Mouse (Mus musculus): ENCODE data around the gene Man1c1. TPM values are rescaled to one million over a fixed set of nuclear protein-coding genes. Genes with fewer than 3 reads are reported as not detected.

Gene Man1c1
- polyA plus RNA-seq, 1 experiment, result 2.5 TPM

DNA sequence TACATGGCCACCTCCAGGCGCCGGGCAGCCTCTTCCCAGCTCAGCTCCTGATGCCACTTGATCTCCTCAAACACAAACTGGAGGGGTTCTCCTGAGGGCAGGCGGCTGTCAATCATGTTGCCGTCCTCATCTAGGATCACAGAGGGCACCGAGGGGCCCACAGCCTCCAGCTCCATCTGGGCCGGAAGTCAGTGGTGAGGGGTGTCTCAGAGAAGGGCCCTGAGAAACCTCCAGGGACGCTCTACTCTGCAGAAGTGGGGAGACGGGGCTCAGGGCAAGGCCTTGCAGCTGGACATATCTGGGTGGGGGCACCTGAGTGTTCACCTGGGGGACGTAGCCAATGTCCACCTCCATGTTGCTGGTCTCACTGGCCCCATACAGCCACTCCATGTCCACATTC, 161.4 kb downstream of the Man1c1 start:
- Histone ChIP-seq H3K27ac (replicated peaks; ENCODE audit: low read depth, low read length) (no peak overlapping the region), H3K4me3 (ENCODE audit: insufficient read depth, low read depth, low read length) (no peak overlapping the region), H3K4me1 (ENCODE audit: control insufficient read depth, insufficient read depth, insufficient read length, low read length) (peaks cover 4% of the 10 kb centered on the region)

DNA sequence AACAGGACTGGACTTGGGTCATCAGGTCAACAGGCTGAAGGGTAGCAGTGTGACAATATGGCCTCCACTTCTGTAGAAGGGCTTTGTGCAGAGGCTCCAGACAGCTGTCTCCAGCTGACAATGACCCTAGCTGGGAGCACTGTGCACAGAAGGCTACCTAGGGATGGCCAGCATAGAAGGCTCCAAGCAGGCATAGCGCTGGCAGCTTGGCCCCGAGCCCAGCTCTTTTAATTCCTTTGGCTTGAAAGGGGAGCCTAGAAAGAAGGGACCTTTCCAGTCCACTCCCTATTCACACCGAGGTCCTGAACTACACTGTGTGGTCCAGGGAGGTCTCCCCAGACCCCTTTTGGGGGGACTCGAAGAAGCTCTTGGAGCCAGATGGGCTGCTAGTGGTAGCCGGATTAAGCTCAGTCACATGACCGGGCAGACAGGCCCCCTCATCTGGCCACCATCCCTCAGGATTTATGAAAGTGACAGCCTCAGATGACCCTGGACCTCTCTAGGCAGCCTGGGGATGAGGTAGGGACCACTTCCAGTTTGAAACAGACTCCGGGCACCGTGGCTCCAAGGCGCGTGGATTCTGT, 165.0 kb downstream of the Man1c1 start:
- H3K4me1 ChIP-seq (ENCODE audit: control insufficient read depth, insufficient read depth, insufficient read length, low read length), result peaks cover 3% of the 10 kb centered on the region; the same call in 1 of the 2 replicates
- H3K4me3 ChIP-seq (ENCODE audit: insufficient read depth, low read depth, low read length), result no peak overlapping the region
- no peak overlapping the region for H3K27ac ChIP-seq (replicated peaks; ENCODE audit: low read depth, low read length)

DNA sequence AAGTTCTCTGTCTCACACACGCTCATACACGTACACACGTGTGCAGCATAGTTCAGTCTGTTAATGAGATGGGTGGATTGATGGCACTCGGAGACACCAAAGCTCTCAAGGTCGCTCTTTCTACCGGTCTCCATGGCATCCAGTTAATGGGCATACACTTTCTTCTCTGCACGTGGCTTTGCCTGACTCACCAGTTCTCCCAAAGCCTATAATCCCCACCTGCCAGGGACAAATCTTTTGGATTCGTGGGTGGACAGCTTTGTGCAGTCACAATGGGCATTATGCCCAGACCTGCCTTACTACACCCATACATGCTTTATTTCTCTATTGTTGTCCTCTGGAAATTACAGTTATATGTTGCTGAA, 168.3 kb downstream of the Man1c1 start:
- H3K27ac ChIP-seq (replicated peaks; ENCODE audit: low read depth, low read length), result peak overlapping the region; percentile 25; the same call in 1 of the 2 replicates
- H3K4me3 ChIP-seq (ENCODE audit: insufficient read depth, low read depth, low read length), result peak overlapping the region; percentile 60

DNA sequence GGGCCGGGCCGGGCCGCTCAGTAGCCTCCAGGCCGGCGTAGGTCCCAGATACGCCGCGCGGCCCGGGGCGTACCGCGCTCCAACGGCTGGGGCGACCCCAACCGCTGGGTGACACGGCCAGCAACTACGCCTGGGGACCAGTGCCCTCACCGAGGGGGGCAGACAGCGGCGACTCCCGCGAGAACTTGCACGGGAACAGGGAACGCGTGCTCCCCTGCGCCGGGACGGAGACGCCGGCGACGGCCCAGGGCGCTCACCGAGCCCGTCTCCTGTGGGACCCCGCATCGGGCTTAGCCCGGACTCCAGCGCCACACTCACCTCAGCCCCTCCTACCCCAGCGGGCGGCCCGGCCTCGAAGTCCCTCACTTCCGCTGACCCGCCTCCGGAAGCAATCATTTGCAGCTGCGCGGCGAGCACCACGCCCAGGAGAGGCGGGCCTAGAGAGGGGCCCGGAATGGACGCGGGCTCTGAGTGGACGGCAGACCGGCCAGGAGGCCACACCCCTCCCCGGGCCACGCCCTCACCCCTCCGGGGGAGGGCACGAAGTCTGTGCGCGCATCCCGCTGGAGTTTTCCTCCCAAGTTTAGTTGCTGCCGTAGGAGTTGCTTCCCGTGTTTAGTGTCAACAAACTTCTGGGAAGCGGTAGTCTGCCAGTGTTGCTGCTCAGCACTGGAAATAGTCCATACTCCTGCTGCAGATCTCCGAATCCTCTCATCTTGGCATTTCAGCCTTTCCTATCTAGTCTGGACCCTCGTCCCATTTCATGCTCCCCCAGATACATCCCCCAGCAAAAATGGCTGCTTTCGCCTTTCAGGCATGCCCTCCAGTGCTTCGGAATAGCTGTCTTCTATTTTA, 168.9 kb downstream of the Man1c1 start, which contains the start of gene Mtfr1l:
Gene Mtfr1l (minus strand): TSS at position 456 of the 855 bp plus-strand sequence.
- Histone ChIP-seq H3K4me1 (ENCODE audit: control insufficient read depth, insufficient read depth, insufficient read length, low read length) (peaks cover 9% of the 10 kb centered on the region), H3K27ac (replicated peaks; ENCODE audit: low read depth, low read length) (peak within 1 kb of the TSS; percentile 43), H3K4me3 (ENCODE audit: insufficient read depth, low read depth, low read length) (peak within 1 kb of the TSS; percentile 87)

More for the DNA sequence above, 168.3 kb downstream of the Man1c1 start:
- H3K4me1 ChIP-seq (ENCODE audit: control insufficient read depth, insufficient read depth, insufficient read length, low read length), result peaks cover 9% of the 10 kb centered on the region

DNA sequence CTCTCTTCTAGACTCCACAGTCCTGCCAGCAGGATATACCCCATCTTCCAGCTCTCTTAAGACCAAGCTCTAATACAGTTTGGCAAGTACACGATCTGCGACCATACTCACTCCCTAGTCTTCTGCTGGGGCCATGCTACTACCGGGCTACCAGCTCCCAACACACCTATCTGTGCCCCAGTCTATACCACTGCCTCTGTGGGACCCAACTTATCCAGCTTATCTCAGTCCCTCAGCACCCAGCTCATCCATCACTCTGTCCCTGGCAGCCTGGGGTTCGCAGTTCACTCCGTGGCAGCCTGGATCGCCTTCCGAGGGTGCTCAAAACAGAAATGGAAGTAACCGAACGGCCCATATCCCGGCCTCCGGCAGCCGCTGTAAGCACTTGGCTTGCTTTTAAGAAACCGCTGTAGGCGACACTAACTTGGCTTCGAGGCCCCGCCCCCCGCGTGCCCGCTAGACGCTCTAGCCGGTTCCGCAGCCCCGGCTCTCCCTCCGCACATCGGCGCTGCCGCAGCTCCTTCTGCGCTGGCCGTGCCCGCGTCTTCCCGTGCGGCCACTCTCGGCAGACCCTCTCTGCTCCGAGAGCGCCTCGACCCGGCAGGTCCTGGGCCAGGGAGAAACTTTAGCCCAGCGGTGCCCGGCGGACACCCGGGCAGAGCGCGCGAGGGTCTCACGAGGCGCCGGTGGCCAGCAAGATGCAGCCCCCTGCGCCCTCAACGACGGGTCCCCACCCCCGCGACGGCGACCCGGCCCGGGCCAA, 169.8 kb downstream of the Man1c1 start:
- peak overlapping the region; percentile 43 for H3K27ac ChIP-seq (replicated peaks; ENCODE audit: low read depth, low read length)
- H3K4me3 ChIP-seq (ENCODE audit: insufficient read depth, low read depth, low read length), result peak overlapping the region; percentile 87
- peaks cover 9% of the 10 kb centered on the region for H3K4me1 ChIP-seq (ENCODE audit: control insufficient read depth, insufficient read depth, insufficient read length, low read length)

DNA sequence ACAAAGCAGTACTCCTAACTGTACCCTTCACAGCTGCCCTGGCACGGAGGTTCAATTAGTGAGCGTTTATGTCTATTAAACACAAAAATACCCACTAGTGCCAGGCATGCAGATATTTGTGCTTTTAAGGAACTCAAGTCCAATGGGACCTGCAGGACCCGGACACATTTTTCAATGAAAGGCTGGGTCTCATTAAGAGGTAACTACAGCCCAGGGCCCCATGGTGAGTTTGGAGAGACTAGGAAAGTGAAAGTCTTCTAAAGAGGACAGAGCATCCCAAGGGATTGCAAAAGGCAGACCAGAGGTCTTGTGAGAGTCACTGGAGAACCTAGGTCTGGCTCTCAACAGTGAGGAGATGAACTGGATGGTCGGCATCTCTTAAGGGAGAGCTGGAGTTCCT, 170.7 kb downstream of the Man1c1 start:
- Histone ChIP-seq H3K27ac (replicated peaks; ENCODE audit: low read depth, low read length) (no peak overlapping the region), H3K4me1 (ENCODE audit: control insufficient read depth, insufficient read depth, insufficient read length, low read length) (peaks cover 9% of the 10 kb centered on the region), H3K4me3 (ENCODE audit: insufficient read depth, low read depth, low read length) (peak overlapping the region; percentile 87; the same call in 1 of the 2 replicates)

DNA sequence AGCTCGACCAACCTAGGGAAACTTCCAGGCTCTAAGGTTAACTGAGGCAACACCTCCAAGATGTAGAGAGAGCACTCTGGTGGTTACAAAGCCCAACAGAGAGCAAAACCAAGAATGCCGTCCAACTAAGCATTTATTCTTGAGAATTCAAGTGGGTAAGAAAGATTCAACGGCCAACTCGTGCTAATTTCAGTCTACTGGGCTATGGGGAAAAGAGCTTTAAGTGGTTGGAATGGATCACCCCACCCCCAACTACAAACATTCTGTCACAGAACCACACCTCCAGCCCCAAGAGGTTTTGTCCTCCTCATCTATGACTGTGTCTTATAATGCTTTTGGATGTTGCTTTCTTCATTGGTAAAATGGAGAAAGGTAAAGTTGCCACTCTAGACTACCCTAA, 171.2 kb downstream of the Man1c1 start:
- Histone ChIP-seq H3K4me3 (ENCODE audit: insufficient read depth, low read depth, low read length) (no peak overlapping the region), H3K27ac (replicated peaks; ENCODE audit: low read depth, low read length) (no peak overlapping the region), H3K4me1 (ENCODE audit: control insufficient read depth, insufficient read depth, insufficient read length, low read length) (peaks cover 9% of the 10 kb centered on the region)

DNA sequence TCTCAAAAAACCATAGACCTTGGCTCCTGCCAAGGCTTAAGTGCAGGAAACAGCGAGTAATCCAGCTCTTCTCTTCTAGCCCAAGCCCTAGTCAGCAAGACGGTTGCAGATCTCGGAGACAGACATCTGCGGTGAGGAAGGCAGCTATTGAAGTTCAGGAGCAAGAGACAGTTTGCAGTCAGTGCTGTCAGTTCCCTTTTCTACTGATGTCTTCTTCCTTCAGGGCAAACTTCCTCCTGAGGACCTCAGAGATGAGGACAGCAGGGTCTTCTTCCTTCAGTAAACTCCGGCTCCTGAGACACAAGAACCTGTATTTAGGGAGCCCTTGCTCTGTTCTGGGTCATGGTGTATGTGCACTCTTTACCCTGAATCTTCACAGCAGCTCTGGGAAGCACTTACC, 177.9 kb downstream of the Man1c1 start:
- Histone ChIP-seq H3K4me3 (ENCODE audit: insufficient read depth, low read depth, low read length) (no peak overlapping the region), H3K4me1 (ENCODE audit: control insufficient read depth, insufficient read depth, insufficient read length, low read length) (no peaks in the 10 kb centered on the region), H3K27ac (replicated peaks; ENCODE audit: low read depth, low read length) (no peak overlapping the region)

DNA sequence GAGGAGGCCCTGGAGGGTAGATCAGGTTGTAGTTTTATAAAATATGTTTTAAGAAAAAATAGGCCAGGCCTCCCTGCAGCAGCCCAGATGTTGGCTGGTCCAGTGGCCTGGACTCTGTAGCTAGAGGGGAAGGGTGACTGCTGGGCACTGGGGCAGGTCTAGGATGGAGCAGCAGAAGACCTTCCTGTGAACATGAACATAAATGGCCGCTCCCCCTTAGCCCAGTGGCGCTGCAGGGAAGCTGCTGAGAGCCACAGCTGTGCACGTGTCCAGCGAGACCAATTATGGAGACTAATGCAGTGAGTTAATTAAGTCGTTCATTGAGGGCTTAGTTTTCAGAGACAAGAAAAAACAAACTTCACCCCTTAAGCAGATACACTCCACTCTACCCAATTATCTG, 178.3 kb downstream of the Man1c1 start:
- Histone ChIP-seq H3K27ac (replicated peaks; ENCODE audit: low read depth, low read length) (no peak overlapping the region), H3K4me1 (ENCODE audit: control insufficient read depth, insufficient read depth, insufficient read length, low read length) (no peaks in the 10 kb centered on the region), H3K4me3 (ENCODE audit: insufficient read depth, low read depth, low read length) (no peak overlapping the region)

DNA sequence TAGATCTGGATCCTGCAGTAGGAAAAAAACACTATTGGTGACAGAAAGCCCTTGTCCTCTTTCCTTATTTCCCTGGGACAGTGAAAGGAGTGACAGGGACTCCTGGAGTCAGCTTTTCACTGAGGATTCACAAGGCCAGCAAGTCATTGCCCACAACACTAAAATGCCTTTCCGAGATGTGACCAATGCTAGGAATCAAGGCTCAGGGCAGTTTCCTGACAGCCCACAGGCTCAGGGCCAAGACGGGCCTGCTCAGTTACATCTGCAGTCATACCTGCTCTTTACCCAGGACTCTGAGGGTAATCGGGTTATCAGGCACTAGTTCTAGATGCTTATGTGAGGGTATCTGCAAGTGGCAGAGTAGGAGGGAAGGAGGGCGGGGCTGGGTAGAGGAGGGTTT, 180.6 kb downstream of the Man1c1 start:
- H3K4me3 ChIP-seq (ENCODE audit: insufficient read depth, low read depth, low read length), result no peak overlapping the region
- no peak overlapping the region for H3K27ac ChIP-seq (replicated peaks; ENCODE audit: low read depth, low read length)
- no peaks in the 10 kb centered on the region for H3K4me1 ChIP-seq (ENCODE audit: control insufficient read depth, insufficient read depth, insufficient read length, low read length)

DNA sequence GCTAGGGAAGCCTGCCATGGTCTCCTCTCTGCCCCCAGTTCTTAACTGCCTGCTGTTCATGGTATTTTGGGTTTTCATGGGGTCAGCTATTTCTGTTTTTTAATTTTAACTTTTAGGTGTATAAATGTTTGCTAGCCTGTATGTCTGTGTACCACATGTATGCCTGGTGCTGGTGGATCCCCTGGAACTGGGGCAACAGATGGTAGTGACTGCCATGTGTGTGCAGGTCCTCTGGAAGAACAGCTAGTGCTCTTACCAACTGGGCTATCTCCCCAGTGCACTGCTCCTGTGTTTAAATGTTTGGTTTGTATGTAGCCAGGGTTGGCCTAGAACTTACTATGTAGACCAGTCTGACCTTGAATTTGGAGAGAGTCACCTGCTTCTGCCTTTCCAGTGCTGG, 184.8 kb downstream of the Man1c1 start:
- no peak overlapping the region for H3K4me3 ChIP-seq (ENCODE audit: insufficient read depth, low read depth, low read length)
- H3K4me1 ChIP-seq (ENCODE audit: control insufficient read depth, insufficient read depth, insufficient read length, low read length), result peaks cover 4% of the 10 kb centered on the region; the same call in 1 of the 2 replicates
- H3K27ac ChIP-seq (replicated peaks; ENCODE audit: low read depth, low read length), result no peak overlapping the region

DNA sequence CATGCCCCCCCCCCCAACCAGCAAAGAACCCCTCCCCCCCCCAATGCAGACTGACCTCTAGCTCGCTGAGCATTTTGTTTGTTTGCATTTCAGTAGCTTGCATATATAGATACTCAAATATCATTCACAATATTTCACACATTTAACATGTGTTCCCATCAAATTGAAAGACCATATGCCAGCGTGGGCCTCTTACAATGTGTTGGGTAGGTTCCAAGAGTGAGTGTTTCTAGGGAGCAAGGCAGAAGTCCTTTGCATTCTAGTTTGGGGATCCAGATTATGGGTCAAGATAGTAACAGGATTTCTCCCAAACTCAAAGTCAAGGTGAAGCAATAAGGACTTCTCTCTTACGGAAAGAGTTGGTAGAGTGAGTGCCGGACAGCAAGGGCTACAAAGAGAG, 185.5 kb downstream of the Man1c1 start:
- Histone ChIP-seq H3K4me3 (ENCODE audit: insufficient read depth, low read depth, low read length) (no peak overlapping the region), H3K4me1 (ENCODE audit: control insufficient read depth, insufficient read depth, insufficient read length, low read length) (peaks cover 4% of the 10 kb centered on the region; the same call in 1 of the 2 replicates), H3K27ac (replicated peaks; ENCODE audit: low read depth, low read length) (no peak overlapping the region)

DNA sequence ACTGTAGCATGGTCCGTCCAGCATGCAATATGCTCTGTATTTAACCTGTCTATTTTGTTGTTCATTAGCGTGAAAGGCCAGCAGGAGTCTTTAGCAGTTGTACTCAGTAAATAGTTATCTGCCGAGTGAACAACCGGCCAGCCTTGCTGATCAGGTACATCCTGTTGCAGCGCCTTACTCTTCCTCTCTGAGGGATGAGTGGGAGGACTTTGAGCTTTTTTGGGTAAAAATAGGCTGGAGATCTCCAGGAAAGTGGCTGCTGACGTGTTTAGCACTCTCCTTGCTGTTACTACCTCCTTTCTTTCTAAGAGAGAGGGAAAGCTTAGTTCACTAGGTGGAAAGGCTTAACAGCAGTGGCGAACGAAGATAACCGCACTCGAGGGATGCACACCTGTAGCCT, 186.4 kb downstream of the Man1c1 start:
- peaks cover 5% of the 10 kb centered on the region for H3K4me1 ChIP-seq (ENCODE audit: control insufficient read depth, insufficient read depth, insufficient read length, low read length)
- no peak overlapping the region for H3K4me3 ChIP-seq (ENCODE audit: insufficient read depth, low read depth, low read length)
- no peak overlapping the region for H3K27ac ChIP-seq (replicated peaks; ENCODE audit: low read depth, low read length)

DNA sequence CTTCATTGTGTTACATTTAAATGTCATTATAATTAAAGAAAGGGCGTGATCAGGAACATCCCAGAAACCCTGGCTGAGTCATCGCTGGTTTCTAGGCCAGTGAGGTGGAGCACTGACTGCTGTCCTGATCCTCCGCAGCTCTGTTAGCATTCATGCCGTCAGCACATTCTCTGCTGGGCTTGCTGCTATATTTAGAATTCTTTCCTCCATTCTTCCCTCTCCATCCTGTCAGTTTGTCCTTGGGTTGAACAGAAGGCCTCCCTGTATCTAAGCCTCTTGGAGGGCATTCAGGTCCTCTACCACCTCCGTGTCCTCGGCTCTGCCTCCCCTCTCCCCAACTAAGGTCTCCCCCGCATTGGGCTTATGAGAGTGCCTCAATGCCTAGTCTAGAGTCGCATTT, 187.1 kb downstream of the Man1c1 start:
- H3K27ac ChIP-seq (replicated peaks; ENCODE audit: low read depth, low read length), result peak overlapping the region; percentile 50

DNA sequence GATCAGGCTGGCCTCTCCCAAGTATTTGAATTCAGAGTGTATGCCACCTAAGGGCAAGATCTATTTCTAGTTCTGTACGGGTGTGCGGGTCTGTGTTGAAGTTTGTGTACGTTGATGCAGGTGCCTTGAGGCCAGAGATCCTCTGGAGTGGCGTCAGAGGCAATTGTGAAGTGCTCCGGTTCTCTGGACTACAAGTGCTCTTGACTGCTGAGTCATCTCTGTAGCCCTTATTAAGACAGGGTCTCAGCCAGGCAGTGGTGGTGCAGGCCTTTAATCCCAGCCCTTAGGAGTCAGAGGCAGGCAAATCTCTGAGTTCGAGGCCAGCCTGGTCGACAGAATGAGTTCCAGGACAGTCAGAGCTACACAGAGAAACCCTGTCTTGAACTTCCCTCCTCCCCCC, 188.5 kb downstream of the Man1c1 start:
- Histone ChIP-seq H3K4me3 (ENCODE audit: insufficient read depth, low read depth, low read length) (no peak overlapping the region), H3K4me1 (ENCODE audit: control insufficient read depth, insufficient read depth, insufficient read length, low read length) (peaks cover 6% of the 10 kb centered on the region), H3K27ac (replicated peaks; ENCODE audit: low read depth, low read length) (no peak overlapping the region)

More for the DNA sequence above, 187.1 kb downstream of the Man1c1 start:
- H3K4me3 ChIP-seq (ENCODE audit: insufficient read depth, low read depth, low read length), result no peak overlapping the region
- H3K4me1 ChIP-seq (ENCODE audit: control insufficient read depth, insufficient read depth, insufficient read length, low read length), result peaks cover 6% of the 10 kb centered on the region
